Mouse (Mus musculus) lung, adult 2 months (tissue): ENCODE results near the gene Hmgcl.

Experiments
- CTCF ChIP-seq: fragments of 200-500 bp; IDR thresholded peaks from 2 replicates; pipeline ENCODE4 v1.5.1; 2011; ENCODE audit warnings: mild to moderate bottlenecking, low read length, control low read depth; ENCODE audit not compliant: insufficient read depth
- POLR2A ChIP-seq: fragments of 200-500 bp; IDR thresholded peaks from 2 replicates; pipeline ENCODE4 v1.6.1; 2011; ENCODE audit warnings: low read depth, mild to moderate bottlenecking, control low read depth, low read length, borderline replicate concordance; ENCODE audit errors: extremely low read depth

GRCm38 (mm10) chr4:135962198-135962597, 15.9 kb downstream of the Hmgcl start:
- no peak for TF ChIP-seq CTCF
- TF ChIP-seq POLR2A = no peak
